Mouse (Mus musculus) hindbrain, postnatal 0 days (tissue): ENCODE data around the gene Ubqln1. TPM values are rescaled to one million over a fixed set of nuclear protein-coding genes. Genes with fewer than 3 reads are reported as not detected.

ENCODE experiments used
- ATAC-seq: fragments of 200-750 bp; cut with Nextera tagmentation; 2 replicates; pipeline ENCODE4 v1.8.0; 2017; ENCODE audit warnings: mild to moderate bottlenecking, moderate TSS enrichment, moderate library complexity
- DNase-seq: peaks from one replicate; pipeline ENCODE4 v3.0.0-alpha.2; 2015; ENCODE audit warnings: low spot score
- H3K27ac ChIP-seq: fragments of 300-500 bp; sonication (generic); 2 replicates; pipeline ENCODE4 v1.5.1; 2014; ENCODE audit warnings: mild to moderate bottlenecking
- H3K27me3 ChIP-seq: fragments of 300-500 bp; sonication (generic); 2 replicates; pipeline ENCODE4 v1.6.1; 2014; ENCODE audit warnings: low read length, mixed read lengths; ENCODE audit not compliant: insufficient read depth
- H3K36me3 ChIP-seq: fragments of 300-500 bp; sonication (generic); 2 replicates; pipeline ENCODE4 v1.6.1; 2014; ENCODE audit warnings: low read length, mixed read lengths; ENCODE audit not compliant: insufficient read depth
- H3K4me1 ChIP-seq: fragments of 300-500 bp; sonication (generic); 2 replicates; pipeline ENCODE4 v1.6.1; 2014; ENCODE audit warnings: antibody characterized with exemption, low read length, mixed read lengths; ENCODE audit not compliant: insufficient read depth
- H3K4me2 ChIP-seq: fragments of 300-500 bp; sonication (generic); 2 replicates; pipeline ENCODE4 v1.6.1; 2014; ENCODE audit warnings: low read depth, mild to moderate bottlenecking, low read length, moderate library complexity, mixed read lengths
- H3K4me3 ChIP-seq: fragments of 300-500 bp; sonication (generic); 2 replicates; pipeline ENCODE4 v1.5.1; 2014; ENCODE audit warnings: low read length
- H3K9ac ChIP-seq: fragments of 300-500 bp; sonication (generic); replicated peaks from 2 replicates; pipeline ENCODE4 v1.6.1; 2014; ENCODE audit warnings: mild to moderate bottlenecking, low read length, moderate library complexity, mixed read lengths
- H3K9me3 ChIP-seq: fragments of 300-500 bp; sonication (generic); 2 replicates; pipeline ENCODE4 v1.6.1; 2016; ENCODE audit warnings: low read length, mixed read lengths
- CTCF ChIP-seq: IDR thresholded peaks from 2 replicates; pipeline ENCODE4 v1.5.1; 2016; ENCODE audit warnings: antibody characterized with exemption, control low read depth, low read depth
- WGBS: fragments of 180-500 bp; shearing (Covaris S2); extraction: QIAGEN DNeasy Blood & Tissue Kit; methylation state at CpG from one replicate; pipeline ENCODE4 v1.1.7; 2014; 5-methylcytosine and 5-hydroxymethylcytosine counted together
- polyA plus RNA-seq: library from polyadenylated mRNA; unstranded; fragments of >200 nt; fragmentation: Nextera tagmentation; extraction: Ambion mirVana; gene quantifications from 2 replicates; pipeline ENCODE4 v1.2.1, GENCODE M21; 2015
- total RNA-seq: library from RNA; depleted of rRNA; stranded (reverse); fragments of >200 nt; gene quantifications from 2 replicates; pipeline ENCODE4 v1.2.3, GENCODE M21; 2014

The Ubqln1 gene
- total and polyA plus RNA-seq, 2 experiments from 2014 or later: 111 to 243 TPM

DNA sequence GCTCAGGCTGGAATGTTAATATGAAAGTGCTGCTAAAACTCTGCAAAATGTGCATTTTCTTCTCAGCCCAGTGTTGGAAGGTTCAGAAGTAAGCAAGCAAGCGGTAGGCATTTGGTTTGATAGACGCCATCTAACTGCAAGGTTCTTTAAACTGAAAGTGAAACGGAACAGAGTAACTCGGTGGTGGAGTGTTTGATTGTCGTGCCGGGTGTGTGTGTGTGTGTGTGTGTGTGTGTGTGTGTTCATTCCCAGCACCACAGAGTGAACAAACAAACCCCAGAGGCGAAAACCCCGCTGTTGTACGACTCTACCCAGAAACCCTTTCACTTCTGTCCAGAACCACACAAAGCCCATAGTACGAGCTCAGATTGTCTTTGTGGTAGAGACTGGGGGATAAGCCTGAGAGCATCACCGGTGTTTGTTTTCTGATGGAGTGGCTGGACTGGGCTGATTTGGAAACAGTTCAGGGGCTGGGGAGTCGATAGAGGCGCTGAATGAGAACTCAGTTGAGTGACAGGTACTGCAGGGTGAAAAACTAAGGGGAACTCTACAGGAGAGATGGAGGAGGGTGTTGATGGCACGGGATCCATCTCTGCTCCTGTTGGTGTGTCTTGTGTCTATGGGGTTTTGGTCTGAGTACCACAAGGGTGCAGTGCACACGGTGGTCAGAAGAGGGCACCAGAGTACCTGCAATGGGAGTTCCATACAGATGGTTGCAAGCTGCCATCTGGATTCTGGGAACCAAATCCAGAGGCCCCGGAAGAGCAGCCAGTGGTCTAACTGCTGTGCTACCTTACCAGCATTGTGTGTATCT is 57.1 kb downstream of the Ubqln1 start:
- Histone ChIP-seq H3K27me3 (no peaks in the 10 kb centered on the region), H3K36me3 (peaks cover 11% of the 10 kb centered on the region; the same call in 1 of the 2 replicates), H3K4me2 (peak overlapping the region; percentile 99), H3K4me1 (0 out of 2 replicates have a peak, but pooled peaks cover 4% of the 10 kb centered on the region), H3K4me3 (peak overlapping the region; percentile 78), H3K9me3 (no peaks in the 10 kb centered on the region), H3K9ac (peak overlapping the region; percentile 72), H3K27ac (peak overlapping the region; percentile 75)
- WGBS: 4% methylated on average over 16 of the region's 16 CpGs
- peak; percentile 96 for TF ChIP-seq CTCF
- DNase-seq (peak; percentile 95), ATAC-seq (peak; percentile 84)

DNA sequence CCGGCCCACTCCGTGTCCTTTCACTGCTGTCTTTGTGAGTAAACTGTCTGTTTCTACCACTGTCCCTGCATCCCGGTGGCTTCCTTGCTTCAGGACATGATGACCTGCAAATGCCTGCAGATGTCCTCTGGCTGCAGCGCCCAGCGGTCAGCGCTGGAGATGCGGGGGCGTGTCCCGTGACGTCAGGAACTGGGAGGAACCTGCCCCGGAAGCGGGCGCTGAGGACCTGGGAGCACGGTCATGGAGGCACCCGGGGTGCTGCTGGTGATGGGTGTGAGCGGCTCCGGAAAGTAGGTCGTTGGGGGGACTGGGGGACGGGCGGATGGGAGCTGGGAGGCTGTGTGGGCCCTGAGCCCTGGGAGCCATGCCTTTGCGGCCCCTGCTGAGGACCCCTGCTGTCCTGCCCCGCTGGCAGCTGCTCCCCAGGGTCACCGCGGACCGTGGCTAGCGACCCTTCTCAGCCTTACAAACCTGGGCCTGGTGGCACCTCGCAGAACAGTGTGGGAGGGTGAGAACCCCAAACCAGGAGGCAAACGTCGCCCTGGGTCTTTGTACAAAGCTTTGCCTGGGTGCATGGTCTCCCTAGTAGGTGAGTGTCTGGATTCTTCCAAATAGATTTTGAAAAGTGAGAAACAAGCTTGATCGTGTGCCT is 57.9 kb downstream of the Ubqln1 start, which contains the start of gene Idnk:
Gene Idnk, plus strand, starts transcription at position 203 of the 652 bp plus-strand sequence.
- under 1% methylated on average over 29 of the region's 30 CpGs for WGBS
- peak; percentile 67 for TF ChIP-seq CTCF

DNA sequence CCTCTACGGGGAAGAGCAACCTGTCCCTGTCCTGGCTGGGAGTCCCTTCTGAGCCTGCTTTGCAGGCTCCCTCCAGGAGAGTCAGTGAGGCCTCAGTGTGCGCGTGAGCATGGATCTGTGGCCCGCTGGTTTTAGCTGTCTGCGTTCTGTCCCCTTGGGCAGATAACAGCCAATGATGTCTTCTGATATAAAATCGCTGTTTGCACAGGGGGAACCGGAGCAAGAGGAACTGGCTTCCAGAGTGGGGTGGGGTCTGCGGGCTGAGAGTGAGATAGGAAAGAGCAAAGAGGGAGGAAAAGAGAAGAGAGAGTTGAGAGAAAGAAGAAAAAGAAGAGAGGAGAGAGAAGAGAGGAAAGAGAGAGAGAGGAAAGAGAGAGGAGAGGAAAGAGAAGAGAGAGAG is 58.4 kb downstream of the Ubqln1 start:
- TF ChIP-seq CTCF: no peak
- 16% methylated on average over 8 of the region's 8 CpGs for WGBS
- Histone ChIP-seq H3K4me2 (peak overlapping the region; percentile 99), H3K4me3 (peak overlapping the region; percentile 78), H3K4me1 (0 out of 2 replicates have a peak, but pooled peaks cover 4% of the 10 kb centered on the region), H3K9me3 (no peaks in the 10 kb centered on the region), H3K27me3 (no peaks in the 10 kb centered on the region), H3K27ac (peak overlapping the region; percentile 75), H3K36me3 (peaks cover 11% of the 10 kb centered on the region; the same call in 1 of the 2 replicates), H3K9ac (peak overlapping the region; percentile 72)
- DNase-seq (no peak), ATAC-seq (peak; percentile 18; the same call in 1 of the 2 replicates)

More for the DNA sequence above, 57.9 kb downstream of the Ubqln1 start, which contains the start of gene Idnk:
- H3K36me3 ChIP-seq: peaks cover 11% of the 10 kb centered on the region; the same call in 1 of the 2 replicates
- peak within 1 kb of the TSS; percentile 75 for H3K27ac ChIP-seq
- peak; percentile 86 for ATAC-seq
- H3K4me1 ChIP-seq: 0 out of 2 replicates have a peak, but pooled peaks cover 4% of the 10 kb centered on the region
- no peaks in the 10 kb centered on the region for H3K9me3 ChIP-seq
- peak within 1 kb of the TSS; percentile 72 for H3K9ac ChIP-seq
- H3K27me3 ChIP-seq: no peaks in the 10 kb centered on the region
- peak within 1 kb of the TSS; percentile 99 for H3K4me2 ChIP-seq
- peak within 1 kb of the TSS; percentile 78 for H3K4me3 ChIP-seq
- DNase-seq: peak; percentile 92

GRCm38 (mm10) chr13:58156031-58156430 is 59.4 kb downstream of the Ubqln1 start:
- TF ChIP-seq CTCF: peak; percentile 24; the same call in 1 of the 2 replicates
- no peak overlapping the region for H3K27ac ChIP-seq
- ATAC-seq (no peak), DNase-seq (no peak)
- H3K9ac ChIP-seq: no peak overlapping the region
- H3K9me3 ChIP-seq: no peaks in the 10 kb centered on the region
- 0 out of 2 replicates have a peak, but pooled peaks cover 4% of the 10 kb centered on the region for H3K4me1 ChIP-seq
- H3K4me2 ChIP-seq: no peak overlapping the region
- no peak overlapping the region for H3K4me3 ChIP-seq
- WGBS: 93% methylated on average over 2 of the region's 2 CpGs
- peaks cover 11% of the 10 kb centered on the region; the same call in 1 of the 2 replicates for H3K36me3 ChIP-seq
- no peaks in the 10 kb centered on the region for H3K27me3 ChIP-seq

GRCm38 (mm10) chr13:58150442-58150841 is 65.0 kb downstream of the Ubqln1 start:
- Histone ChIP-seq H3K4me1 (no peaks in the 10 kb centered on the region), H3K4me2 (no peak overlapping the region), H3K36me3 (no peaks in the 10 kb centered on the region), H3K9me3 (no peaks in the 10 kb centered on the region), H3K4me3 (no peak overlapping the region), H3K27ac (no peak overlapping the region), H3K9ac (no peak overlapping the region), H3K27me3 (no peaks in the 10 kb centered on the region)
- WGBS: 81% methylated on average over 11 of the region's 11 CpGs
- DNase-seq (no peak), ATAC-seq (no peak)
- no peak for TF ChIP-seq CTCF

DNA sequence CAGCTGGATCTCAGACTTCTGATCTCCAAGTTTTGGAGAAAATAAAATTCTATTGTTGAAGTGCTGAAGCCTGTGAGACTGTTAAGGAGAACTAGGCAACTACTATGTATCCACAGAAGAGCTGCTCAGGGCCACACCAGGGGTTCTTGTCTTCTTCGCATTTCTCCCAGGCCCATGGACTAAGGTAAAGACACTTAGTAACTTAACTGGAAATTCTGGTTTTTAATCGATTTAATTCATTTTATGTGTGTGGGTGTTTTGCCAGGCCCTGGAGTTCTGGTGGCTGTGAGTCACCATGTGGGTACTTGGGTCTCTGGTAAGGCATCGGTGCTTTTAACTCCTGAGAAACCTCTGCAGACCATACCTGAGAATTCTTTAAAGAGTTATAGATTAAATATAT is 65.8 kb downstream of the Ubqln1 start:
- no peaks in the 10 kb centered on the region for H3K9me3 ChIP-seq
- H3K27me3 ChIP-seq: no peaks in the 10 kb centered on the region
- WGBS: 85% methylated on average over 3 of the region's 3 CpGs
- no peaks in the 10 kb centered on the region for H3K36me3 ChIP-seq
- DNase-seq: no peak
- no peak overlapping the region for H3K4me2 ChIP-seq
- TF ChIP-seq CTCF: no peak
- H3K27ac ChIP-seq: no peak overlapping the region
- no peak overlapping the region for H3K4me3 ChIP-seq
- H3K4me1 ChIP-seq: no peaks in the 10 kb centered on the region
- H3K9ac ChIP-seq: no peak overlapping the region
- ATAC-seq: no peak
